Mouse (Mus musculus) cortical plate, adult 2 months (tissue): ENCODE measurements around the gene Pga5.

Source experiments
- CTCF ChIP-seq: fragments of 200-500 bp; IDR thresholded peaks from 2 replicates; pipeline ENCODE4 v1.5.1; 2011; ENCODE audit warnings: mild to moderate bottlenecking, control low read depth, low read length; ENCODE audit not compliant: insufficient read depth; ENCODE audit errors: extremely low read depth
- POLR2A ChIP-seq: fragments of 200-500 bp; IDR thresholded peaks from 2 replicates; pipeline ENCODE4 v1.6.1; 2011; ENCODE audit warnings: mild to moderate bottlenecking, low read length, control low read depth; ENCODE audit not compliant: insufficient read depth; ENCODE audit errors: extremely low read depth

- TF ChIP-seq CTCF: no peak
- TF ChIP-seq POLR2A: no peak
These were observed 22.0 kb upstream of the Pga5 start for GRCm38 (mm10) chr19:10699851-10700250.
